Mouse (Mus musculus) left cerebral cortex, adult 8-10 months (tissue): ENCODE measurements around the gene Stox2. TPM values are rescaled to one million over a fixed set of nuclear protein-coding genes. Genes with fewer than 3 reads are reported as not detected.

Source experiments
- DNase-seq, 2 experiments: peaks; one replicate each; pipeline ENCODE4 v3.0.0; 2022; ENCODE audit warnings: low spot score in 2 of 2
- total RNA-seq, 4 experiments: library from RNA; stranded (reverse); gene quantifications; 2 replicates each; pipeline ENCODE4 v1.2.4; 2022

Gene Stox2
- total RNA-seq, 4 experiments from 2014 or later = 76.9 to 96.7 (median 84.0) TPM

DNA sequence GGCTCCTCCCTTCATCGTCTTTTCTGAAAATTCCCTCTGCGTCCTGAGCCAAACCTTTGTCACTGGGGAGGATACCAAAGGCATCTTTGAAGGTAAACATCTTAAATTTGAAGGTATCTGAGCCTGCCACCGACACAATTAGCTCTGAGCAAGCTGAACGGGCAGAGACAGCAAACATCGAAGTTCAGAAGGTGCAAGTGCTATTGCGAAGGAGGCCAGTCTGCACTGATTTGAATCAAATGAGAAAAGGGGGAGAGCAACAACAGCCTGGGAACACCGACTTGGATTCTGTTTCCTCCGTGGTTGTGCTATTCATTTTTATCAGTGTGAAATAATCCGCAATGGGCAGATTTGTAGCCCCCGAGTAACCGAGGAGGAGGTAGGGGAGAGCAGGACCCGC is 202.5 kb downstream of the Stox2 start:
- no peak for DNase-seq

DNA sequence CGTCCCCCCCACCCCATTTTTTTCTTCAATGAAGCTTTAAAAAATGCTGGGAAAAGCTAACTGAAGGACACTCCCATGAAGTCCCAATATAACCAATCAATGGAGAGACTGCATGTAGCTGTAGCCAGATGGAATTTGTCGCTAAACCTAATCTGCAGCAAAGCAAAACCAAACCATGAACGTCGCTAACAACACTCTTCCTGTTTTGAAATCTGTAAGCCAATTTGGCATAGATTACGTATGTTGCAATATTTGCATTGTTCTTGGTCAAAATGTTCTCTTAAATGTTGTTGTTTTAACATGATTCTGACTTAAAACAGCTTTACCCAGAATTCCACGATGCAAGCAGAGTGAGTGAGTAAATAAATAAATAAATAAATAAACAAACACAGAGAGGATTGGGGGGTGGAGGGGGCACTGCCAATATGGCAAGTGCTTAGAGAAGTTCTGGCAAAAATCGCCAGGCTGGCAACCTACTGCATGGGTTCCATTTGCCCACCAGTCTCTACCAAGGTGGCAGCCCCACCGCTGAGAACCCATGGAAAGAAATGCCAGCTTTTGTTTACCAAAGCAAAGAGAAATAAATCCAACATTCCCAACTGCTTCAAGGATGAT is 203.0 kb downstream of the Stox2 start:
- DNase-seq = no peak

DNA sequence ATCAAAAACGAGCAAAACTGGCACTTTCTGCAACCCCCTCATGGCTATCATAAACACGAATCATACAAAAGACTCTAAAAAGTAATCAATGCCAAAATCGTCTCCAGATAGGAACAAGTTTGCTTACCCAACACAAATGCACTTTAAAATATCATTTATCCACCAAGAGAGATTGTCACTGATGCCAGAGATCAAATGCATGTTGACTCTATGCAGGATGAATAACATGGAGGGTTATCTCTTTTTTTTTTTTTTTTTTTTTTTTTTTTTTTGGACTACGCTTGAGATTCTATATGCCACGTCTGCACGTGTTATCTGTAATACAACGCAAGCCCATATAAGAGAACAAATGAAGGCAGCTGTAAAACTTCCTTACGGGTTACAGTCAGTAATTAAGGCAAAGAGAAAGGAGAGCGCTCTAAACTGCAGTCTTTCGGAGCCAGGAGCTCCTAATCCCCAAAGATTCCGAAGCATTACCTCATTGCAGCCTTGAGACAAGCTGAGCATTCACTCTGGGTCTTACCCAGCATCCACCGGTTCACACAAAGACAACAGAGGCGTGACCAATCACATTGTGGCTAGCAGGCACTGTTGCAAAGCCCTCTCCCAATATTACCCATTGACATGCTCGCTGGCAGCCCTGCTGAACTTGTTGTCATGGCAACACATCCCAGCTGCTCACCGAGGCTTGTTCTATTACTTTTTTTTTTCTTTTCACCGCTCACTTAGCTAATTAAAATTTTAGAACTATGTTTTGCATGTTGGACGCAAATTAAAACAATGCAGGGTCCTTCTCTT is 203.8 kb downstream of the Stox2 start:
- peak; percentile 60 to 92 for DNase-seq

DNA sequence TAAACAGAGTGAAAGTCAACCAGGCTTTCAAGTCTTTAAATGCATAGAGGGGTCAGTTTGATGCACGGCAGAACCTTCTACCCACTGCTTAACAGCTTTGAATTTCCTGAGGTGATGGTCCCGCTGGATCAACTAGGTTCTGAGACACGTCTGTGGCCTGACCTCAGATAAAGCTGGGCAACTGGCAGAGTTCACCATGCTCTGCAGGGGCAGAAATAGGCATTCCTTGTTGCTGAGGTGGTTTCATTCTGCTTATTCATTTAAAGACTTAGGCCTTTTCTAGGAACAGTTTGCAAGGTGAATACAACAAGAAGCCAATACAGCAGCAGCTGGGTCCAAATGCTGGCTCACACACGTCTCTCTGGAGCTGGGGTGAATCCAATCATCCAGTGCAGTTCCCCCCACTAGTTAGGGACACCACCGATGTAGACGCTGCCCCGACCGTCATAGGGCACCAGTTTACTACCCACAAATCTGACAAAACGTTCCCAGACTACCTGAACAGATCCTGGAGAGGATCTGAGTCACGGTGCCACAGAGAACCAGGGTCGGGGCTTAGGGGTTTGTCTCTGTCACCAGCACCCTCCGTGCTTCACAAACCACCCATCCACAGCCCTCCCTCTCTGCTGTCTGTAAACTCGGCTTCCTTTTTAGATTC is 204.6 kb downstream of the Stox2 start:
- no peak for DNase-seq

DNA sequence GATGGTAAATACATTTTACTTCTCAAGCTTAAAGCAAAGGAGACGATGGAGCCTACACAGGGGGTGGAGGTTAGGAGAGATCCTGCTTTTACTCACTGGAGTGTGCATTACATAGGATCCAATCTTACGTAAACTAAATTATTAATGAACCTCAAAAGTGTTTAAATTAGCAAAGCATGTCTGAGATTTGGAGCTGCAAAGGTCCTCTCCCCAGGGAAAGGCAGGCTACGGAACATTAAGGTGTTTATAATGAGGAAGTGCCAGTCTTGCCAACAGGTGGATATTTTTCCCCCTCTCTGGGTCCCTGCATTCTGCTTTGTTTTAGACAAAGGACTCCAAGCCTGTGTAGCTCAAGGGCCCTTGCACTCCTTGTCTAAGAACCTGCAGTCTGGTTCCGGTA is 205.3 kb downstream of the Stox2 start:
- no peak for DNase-seq

DNA sequence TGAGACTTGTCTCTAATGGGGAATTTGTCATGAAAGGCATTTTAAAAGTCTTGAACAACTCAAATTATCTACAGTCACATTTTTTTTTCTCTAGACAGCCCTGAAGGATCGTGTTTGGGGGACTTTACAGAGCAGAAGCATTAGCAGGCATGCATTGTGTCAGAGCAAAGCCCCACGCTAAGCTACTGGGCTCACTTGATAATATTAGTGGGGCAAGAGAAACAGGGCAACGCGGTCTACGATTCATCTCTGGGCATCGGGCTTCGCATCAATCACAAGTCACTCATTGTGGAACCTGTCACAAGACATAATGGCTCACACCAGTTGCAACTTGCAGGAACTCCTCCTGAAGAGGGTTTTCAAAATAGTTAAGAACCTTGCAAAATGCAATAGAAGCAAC is 205.9 kb downstream of the Stox2 start:
- DNase-seq = no peak

DNA sequence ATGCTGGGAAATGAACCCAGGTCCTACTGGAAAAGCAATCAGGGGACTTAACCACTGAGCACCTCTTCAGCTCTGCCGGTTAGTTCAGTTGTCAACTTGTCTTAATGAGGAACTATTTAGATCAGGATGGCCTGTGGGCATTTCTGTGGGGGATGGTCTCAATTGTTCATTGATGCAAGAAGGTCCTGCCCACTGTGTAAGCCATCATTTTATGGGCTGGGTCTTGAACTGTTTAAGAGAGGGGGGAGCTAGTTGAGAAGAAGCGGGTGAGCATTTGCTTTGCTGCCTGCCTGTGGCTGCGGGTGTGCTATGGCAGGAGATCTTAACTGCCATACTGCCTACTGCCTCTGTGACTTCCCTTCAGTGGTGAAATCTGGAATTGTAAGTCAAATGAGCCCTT is 214.1 kb downstream of the Stox2 start:
- DNase-seq = no peak

DNA sequence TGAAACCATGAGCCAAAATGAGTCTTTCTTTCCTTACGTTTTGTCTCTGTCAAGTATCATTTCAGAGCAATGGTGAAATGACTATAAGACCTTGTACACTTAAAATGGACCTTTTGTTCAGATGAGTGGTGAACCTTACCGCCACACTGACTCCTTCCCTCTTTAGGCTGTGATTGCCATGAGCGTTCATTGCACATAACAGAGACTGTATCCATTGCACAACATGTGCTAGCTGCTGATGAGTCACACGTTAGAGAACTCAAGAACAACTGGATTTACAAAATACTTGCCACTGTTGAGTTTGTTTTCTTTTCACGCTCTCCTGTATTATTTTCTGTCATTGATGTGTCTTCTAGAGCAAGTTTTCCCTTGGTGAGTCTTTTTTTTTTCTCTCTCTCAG is 216.1 kb downstream of the Stox2 start:
- DNase-seq = no peak

DNA sequence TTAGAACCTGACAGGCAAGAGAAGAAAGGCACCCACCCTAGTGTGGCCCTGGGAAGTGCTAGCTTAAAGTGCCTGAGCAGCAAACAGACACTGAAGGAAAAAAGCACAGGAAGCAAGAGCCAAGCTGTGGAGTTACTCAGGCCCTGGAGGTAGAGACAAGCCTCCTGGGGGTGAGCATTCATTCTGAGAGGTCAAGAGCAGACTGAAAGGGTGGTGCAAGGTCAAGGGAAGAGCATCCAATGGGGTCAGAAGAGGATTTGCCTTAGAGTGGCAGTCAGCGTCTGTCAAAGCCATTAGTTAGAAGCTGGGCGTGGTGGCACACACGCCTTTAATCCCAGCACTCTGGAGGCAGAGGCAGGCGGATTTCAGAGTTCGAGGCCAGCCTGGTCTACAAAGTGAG is 224.3 kb downstream of the Stox2 start:
- no peak for DNase-seq

DNA sequence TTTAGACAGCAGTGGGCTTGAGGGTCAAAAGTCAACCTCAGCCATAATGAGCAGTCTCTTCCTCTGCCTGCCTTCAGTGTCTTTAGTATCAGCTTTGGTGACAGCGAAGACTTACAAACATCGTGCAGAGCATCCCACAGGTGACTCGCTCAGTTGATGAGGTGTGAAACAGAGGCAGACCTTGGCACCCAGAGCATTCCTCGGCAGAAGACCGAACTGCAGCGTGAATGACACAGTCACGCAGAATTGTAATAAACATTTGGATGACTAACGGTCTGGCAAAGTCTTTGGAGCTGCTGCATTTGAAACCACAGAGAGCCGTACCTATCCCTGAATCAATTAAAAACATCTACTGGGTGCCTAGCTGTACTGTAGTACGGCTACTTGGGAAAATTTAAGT is 225.0 kb downstream of the Stox2 start:
- no peak for DNase-seq

DNA sequence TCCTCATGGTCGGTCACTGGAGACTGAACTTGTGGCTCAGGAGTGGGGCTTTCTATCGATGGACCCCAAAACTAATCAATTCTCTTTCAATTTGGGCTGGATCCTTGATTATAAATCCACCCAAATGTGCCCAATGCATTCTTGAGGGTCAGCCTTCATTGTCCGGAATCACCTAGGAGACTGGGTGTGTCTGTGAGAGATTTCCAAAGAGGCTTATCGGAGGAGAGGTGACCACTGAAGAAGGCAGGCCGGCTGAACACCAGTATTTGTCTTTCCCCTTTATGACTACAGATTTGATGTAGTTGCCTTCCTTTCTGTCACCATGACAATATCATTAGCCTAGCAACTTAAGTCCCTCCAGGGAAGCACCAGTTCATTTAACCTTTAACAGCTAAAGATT is 225.8 kb downstream of the Stox2 start:
- no peak for DNase-seq

DNA sequence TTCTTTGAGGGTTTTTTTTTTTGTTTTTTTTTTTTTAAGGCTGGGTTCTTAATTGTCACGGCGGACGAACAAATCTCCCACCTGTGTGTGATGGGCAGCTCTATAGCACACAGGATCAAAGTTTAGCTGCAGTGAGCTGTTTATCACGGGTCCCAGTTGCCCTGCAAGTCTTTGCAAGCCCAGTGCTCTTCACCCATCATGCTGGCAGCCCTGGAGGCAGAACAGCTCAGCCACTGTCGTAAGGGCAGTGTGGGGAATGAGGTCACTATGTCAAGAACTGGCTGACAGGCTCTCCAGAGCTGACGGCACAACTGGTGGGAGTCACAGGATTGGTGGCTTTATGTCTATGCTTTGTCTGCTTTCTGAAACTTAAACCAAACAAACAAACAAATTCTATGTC is 227.6 kb downstream of the Stox2 start:
- DNase-seq = no peak

DNA sequence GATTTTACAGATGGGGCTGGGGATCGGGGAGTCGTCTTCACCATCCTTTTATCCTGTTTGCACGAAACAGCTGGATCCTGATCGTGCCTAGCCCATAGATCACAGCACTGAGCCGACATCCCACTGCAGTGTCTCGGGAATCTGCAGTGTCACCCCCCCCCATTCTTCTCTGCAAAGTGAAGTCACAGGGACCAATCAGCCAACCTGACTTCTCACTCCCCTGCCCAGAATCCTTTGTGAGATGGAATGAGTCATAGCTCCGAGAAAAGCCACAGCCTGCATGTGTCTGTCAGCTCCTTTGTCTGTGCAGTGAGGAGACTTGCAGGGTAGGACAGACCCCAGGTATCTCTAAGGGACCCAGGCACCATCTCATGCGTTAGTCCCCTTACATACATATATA is 228.1 kb downstream of the Stox2 start:
- DNase-seq = no peak

DNA sequence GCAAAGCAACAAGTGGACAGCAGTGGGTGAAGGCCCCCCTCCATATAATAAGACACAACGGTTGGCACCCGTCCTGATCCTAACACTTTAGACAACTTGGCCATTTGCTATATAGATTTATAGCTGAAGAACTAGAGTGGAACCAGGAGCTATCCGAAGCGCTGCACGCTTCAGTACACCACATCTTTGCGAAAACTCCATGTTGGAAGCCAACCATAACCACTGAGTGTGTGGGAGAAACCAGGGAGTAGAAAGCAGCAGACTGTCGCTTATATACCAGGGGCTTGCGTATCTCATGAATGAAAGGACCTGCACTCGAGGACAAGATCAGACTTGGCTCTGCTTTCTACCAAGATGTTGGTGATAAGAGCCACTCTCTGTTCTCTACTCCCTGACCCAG is 234.0 kb downstream of the Stox2 start:
- DNase-seq = no peak

DNA sequence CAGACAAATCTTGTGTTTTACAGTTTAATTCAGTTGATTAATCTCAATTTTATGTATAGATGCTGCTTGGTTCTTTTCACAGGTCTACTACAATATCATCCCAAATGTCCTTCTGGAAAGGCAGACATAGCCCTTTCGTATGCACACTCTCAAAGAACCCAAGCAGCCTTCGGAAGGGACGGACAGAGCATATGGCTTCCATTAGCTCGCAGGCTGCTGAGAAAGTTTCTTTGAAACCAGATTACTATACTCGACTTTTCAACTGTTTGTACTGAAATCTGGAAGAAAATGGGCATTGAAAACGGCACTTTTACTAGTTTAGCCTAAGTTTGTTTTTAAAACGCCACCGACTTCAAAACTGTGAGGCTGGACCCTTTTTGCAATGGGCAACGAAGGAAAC is 234.9 kb downstream of the Stox2 start:
- no peak for DNase-seq

DNA sequence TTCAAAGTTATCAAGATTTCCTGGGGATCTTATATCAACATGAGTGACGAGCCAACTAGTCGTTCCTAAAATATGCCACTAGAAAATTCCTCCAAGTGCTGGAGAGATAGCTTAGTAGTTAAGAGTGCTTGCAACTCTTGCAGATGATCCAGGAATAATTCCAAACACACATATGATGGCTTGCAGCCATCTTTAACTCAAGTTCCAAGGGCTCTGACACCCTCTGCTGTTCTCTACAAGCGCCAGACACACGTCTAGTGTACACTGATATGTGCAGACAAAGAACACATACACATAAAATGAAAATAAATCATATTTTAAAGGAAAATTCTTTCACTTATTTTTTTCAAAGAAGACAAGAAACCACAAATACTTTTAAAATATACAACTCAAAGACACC is 237.9 kb downstream of the Stox2 start:
- DNase-seq = no peak

DNA sequence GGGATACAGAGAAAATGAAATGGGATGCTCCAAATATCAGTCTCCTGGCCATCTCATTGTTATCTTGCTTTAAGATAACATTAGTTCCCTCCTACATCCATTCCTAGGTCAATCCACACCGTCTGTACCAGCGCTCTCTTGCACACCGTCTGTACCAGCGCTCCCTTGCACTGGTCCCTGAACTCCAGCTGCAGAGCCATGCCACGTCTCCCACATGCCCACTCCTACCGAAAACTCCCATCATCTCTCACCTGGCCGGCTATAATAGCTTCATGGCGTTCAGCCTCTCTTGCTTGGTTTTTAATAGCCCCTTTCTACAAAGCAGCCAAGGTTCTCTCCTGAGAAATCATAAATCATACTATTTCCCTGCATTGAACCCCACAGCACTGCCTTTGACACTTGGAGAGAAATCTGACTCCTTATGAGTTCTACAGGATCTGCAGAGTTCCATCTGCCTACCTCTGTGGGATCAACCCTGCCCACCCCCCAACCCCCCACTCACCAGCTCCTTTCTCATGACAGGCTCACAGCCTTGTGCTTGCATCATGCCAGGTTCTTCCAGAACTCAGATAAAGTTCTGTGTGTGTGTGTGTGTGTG is 239.4 kb downstream of the Stox2 start:
- no peak for DNase-seq

DNA sequence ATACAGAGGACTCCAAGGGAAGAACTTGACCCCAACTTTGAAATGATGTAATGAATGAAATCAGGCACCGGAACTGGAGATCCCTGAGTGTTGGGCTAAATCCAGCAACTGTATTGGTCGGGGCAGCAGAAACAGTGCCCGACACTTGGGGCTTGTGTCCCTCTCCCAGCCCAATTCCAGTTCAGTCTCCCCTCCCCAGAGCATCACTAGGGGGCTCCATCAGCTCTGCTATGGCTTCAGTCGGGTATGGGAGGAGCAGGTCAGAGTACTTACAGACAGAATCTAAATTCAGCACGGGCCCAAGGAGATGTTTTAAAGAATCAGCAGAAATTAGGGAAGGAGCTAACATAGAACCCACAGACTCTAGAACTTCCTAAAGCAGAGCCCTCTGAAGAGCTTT is 240.7 kb downstream of the Stox2 start:
- DNase-seq = no peak

DNA sequence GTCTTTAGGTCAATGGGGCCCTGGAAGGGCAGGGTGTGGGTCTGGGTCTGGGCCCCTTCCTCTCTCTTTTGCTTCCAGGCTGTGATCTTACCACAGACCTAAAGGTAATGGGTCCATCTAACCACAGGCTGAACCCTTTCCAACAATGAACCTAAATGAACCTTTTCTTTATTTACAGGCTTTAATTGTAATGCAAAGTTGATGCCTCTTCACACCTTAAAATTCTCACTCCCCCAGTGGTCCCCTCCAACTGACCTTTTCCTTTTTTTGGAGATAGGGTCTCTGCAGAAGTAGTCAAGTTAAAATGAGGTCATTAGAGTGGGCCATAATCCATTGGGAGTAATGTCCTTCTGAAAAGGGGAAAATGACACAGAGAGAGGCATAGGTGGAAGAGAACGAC is 249.8 kb downstream of the Stox2 start:
- no peak for DNase-seq

DNA sequence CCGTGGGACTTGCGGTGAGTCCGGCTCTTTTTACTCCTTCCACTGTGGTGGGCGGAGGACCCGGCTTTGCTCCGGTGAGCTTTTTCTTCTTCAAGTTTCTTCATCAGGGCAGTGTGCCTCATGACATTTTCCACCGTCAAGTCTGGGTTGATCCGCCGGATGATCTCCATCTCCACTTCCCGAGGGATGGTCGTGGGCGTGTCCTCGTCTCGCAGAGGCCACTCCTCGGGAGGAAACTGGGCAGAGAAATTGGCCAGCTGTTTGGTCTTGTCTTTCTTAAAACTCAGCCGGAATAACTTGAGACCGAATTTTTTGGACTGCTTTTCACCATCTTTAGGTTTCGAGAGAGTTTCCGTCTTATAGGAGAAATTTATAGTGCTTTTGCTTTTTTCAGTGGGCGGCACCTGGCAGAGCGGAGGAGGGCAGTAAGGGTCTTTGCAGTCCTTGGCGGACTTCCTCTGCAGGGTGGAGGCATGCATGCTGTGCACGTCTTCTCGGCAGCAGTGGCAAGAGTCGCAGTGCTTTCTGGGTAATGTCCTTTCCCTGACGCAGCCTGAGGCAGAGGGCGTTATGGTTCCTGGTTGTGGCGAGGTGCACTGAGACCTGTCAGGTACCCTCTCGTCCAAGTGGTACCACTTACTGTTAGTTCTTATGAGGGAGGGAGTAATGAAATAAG is 252.7 kb downstream of the Stox2 start:
- DNase-seq = no peak

DNA sequence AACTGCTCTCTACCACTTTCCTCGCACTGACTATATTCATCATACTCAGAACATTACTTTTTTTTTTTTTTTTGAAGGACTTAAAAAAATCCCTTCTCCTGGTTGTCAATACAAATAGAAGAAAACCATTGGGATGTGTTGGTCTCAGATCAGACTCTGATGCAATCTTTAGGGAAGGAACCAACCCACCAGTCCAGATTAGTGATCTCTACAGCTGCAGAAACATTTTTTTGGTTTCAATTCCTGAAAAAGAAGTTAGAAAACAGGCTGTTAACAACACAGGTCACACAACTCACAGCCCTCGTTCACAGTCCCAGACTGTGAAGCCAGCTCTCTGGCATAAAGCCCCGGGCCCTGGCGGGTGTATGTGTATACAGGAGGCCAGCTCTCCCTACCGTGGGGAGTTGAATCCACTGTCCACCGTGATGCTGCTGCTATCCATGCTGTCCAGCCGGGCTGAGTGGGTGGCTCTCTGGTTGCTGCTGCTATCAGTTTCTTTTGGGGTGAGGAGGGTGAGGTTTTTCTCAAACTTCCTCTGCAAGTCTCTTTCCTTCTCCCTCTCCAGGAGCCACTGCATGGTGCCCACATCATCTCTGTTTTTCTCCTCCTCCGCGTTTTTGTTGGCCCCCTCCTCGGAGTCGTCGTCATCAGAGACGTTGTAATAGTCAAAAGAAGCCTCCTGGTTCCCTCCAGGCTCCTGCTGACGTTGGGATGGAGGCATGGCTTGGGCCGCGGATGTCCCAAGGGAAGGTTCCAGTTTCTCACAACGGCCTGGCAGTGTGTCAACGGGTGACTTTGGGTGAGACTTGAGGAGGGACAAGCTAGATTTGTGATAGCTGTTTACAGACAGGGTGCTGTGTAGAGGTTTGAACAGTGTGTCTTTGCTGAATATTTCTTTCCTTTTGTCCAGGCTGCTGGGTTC is 254.5 kb downstream of the Stox2 start:
- DNase-seq = no peak
